Mouse (Mus musculus): ENCODE results near the gene Irs2.

Gene Irs2

GRCm38 (mm10) chr8:10951567-10951966, 56.7 kb downstream of the Irs2 start:
- DNase-seq = no peak

- peak; percentile 43 to 55 for DNase-seq
These were observed 62.1 kb downstream of the Irs2 start for GRCm38 (mm10) chr8:10945939-10946740.

- DNase-seq = no peak
These were observed 62.8 kb downstream of the Irs2 start for GRCm38 (mm10) chr8:10945490-10945889.

- no peak for DNase-seq
These were observed 64.8 kb downstream of the Irs2 start for GRCm38 (mm10) chr8:10943314-10944060.

- no peak for DNase-seq
These were observed 68.4 kb downstream of the Irs2 start for GRCm38 (mm10) chr8:10939883-10940282.

GRCm38 (mm10) chr8:10939210-10939782, 69.0 kb downstream of the Irs2 start:
- DNase-seq = no peak

- no peak for DNase-seq
These were observed 70.0 kb downstream of the Irs2 start for GRCm38 (mm10) chr8:10938284-10938683.

GRCm38 (mm10) chr8:10936646-10937045, 71.6 kb downstream of the Irs2 start:
- no peak for DNase-seq

- DNase-seq = no peak
These were observed 73.0 kb downstream of the Irs2 start for GRCm38 (mm10) chr8:10935231-10935630.

Data from cerebellum, postnatal 14 days (tissue).